Mouse (Mus musculus): ENCODE results near the gene Cept1.

Gene Cept1

GRCm38 (mm10) chr3:106494417-106494950, 53.1 kb downstream of the Cept1 start:
- DNase-seq: no peak

GRCm38 (mm10) chr3:106493882-106494281, 53.7 kb downstream of the Cept1 start:
- no peak for DNase-seq

GRCm38 (mm10) chr3:106493202-106493601, 54.4 kb downstream of the Cept1 start:
- DNase-seq: no peak

DNA sequence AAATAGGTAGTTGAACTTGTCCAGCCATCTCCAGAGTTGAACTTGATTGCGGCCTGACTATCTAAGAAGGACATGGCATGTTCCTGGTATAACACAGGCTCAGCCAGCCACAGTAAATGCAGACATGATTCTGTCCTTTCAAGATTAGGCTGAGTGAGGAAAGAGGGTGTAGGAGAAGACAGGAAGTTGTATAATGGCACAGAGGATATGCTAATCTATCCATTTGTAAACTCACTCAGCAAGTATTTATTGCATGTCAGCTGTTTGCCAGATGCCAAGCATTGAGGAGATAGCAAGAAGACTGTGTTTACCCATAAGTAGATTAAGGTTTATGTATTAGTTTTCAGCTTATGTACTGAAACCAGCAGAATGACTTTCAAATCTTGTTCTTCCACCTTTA, 54.9 kb downstream of the Cept1 start:
- DNase-seq: no peak

DNA sequence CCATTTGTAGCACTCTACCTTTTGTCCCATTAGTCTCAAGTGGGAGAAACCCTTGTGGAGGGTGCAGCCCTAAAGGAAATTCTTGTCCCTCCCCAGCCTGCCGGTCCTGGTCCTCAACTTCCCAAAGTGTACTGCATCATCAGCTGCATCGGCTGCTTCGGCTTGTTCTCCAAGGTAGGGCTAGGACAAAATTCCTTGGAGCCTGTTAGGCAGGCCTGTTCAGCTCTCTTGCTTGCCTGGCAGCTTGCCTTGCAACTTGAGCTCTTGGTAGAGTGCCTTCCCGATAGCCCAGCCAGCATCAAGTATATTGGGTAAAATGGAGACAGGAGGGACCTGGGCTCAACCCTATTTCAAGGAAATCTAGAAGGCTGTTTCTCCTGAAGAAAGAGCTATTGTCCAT, 57.4 kb downstream of the Cept1 start:
- DNase-seq: no peak

DNA sequence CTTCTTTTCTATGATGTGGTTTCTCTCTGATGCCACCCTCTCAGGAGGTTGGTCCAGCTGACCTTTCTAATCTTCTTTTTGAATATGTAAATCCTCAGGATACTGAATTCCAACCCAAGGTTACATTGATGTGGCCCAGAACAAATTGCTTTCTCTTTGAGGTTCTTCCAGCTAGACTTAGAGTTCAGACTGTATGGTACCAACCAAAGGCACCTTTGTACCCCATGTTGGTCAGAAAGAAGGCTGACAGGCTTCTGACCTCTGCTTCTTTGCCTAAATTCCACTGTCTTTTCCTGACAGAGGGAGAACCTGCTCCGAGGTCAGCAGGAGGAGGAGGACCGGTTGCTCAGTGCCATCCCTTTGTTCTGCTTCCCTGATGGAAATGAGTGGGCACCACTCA, 60.1 kb downstream of the Cept1 start:
- DNase-seq: no peak

- no peak for DNase-seq
Observed at GRCm38 (mm10) chr3:106485810-106486209, 61.8 kb downstream of the Cept1 start.

DNA sequence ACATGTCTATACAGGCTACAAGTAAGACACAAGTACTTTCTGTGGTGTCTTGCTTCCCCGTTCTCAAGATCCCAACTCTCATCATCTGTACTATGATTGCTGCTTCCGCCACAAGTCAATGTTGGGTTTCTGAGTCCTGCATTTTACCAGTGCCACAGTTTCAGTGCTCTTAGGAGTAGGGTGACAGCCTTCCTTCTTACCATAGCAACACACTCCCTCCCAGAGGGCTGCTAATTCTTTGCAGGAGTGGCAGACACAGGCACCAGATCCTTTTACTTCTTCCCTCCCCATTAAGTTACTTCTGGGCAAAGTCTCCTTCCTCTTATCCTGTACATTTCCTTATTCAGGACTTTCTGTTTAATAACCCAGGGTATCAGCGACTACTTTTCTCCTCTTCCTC, 62.7 kb downstream of the Cept1 start:
- no peak for DNase-seq

- DNase-seq: no peak
Observed at GRCm38 (mm10) chr3:106483796-106484405, 63.7 kb downstream of the Cept1 start.

DNA sequence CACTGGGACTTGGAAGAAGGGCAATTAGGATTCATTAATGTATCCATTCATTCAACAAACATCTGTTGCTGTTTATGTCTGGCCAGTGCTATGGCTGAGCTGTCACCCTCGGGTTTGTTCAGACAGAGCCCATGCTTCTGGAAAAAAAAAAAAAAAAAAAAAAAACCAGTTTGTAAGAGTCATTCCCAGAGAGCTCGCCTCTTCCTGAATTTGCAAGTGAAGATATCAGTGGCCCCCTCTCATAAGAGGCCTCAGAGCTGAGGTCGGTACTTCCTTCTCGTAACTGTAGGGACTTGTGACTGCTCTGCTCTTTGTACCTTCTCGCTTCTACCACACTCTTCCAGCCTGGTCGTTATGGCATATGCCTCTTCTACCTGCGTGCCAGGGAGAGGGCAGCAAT, 64.3 kb downstream of the Cept1 start:
- DNase-seq: no peak

GRCm38 (mm10) chr3:106482281-106483081, 65.1 kb downstream of the Cept1 start, which contains the start of gene Dennd2d:
Dennd2d (plus strand) TSS chr3:106482405.
- no peak for DNase-seq

DNA sequence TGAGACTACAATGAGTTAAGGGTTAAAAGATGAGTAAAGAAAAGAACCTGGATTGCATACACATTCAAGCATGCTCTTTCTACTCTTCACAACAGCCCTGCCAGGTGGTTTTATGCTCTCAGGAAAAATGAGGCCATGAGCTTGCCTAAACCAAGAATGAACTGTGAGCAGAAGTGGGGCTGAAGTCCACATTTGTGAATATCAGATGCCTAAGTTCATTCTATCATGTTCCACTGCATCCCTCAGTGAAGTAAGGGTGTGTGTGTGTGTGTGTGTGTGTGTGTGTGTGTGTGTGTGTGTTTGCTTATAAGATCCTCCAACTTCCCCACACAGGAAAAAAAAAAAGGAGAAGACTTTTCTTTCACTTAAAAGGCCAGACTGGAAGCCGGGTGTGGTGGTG, 70.7 kb downstream of the Cept1 start:
- no peak for DNase-seq

DNA sequence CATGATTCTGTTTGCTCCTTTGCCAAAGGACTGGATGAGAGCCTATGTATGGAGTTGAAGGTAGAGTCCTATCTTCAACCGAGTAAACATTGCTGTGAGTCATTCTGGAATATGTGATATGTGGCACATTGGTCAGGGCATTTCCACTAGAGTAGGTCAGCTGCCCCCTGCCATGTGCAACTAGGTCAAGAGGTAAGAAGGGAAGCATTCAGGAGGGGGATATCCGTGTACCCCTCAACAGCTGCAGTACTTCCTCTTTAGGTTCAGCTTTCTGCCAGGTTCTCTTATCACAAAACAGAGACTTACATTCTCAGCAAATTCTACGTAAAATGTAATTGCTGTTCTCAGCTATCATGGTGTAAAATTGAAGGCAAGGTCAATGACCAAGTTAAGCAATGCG, 73.4 kb downstream of the Cept1 start:
- DNase-seq: no peak

DNA sequence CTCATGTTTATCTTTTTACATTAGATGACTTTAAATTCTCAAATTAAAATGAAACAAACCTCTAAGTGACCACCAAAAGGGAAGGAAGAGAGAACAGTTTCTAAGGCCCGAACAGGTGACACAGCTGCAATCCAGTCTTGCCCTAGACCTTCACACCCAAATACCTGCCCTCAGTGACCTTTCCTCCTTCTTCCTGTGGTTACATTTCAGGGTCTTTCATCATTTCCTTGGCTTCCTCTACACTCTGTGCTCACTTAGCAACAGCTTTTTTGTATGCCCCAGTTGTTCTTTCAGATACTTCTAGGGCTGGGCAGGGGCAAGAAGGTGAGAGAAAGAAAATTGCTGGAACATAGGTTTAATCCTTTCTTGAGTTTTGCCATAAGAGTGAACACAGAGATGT, 82.9 kb downstream of the Cept1 start:
- no peak for DNase-seq

DNA sequence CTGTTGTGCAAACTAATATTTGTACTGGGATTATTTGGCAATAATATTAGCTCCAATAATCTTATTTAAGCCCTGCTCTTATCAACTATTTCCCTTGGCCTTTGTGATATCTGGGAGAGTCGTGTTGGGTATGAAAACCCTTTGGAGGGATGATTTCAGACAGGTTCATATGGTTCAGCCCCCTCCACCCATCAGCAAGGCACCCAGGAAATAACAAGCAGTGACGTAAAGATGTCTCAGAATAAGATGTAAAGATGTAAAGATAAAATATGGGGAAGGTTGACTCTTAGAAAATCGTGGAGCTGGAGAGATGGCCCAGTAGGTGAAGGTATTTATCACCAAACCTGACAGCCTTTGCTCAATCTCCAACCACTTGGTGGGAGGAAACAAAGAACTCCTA, 85.1 kb downstream of the Cept1 start:
- DNase-seq: no peak

DNA sequence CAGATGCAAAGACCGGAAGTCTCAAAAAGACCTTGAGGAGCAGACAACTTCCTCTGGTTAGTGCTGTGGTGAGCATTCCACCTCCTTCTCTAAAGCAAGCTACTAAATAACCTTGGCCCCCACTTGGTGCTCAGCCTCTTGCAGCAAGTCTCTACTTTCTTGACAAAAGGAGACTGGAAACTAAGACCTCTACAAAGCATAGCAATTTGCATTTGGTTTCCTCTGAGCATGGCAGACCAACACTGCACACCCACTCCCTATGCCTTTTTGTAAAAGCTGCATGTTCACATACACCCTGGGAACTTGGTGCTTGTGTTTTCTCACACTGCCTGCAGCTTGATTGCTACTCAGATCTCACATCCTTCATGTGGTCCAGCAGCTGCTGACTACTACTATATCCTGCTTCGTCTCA, 85.5 kb downstream of the Cept1 start:
- DNase-seq: no peak

DNA sequence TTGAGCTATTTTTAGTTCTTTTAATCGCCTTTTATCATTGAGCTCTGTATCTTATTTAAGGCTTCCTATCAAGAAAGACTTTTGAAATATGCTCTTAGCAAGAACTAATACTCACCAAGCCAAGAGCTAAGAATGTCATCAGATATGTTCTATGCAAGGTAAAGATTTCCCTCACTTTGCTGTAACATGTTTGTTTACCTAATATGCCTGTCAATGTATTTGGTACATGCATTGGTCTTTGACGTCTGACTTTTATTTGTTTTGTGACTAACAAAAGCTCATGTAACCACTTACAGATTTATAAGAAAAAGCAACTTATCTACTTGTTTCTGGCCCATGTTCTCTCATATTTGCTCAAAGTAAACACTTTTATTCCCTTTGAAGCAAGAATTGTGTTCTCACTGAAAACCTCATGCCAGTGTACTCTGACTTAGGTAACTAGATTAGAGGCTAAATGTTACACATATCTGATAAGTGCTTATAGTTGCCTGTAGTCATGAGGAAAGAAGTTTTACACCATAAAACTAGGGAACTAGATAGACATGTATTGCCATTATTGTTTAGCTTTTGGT, 90.2 kb downstream of the Cept1 start:
- DNase-seq: no peak

DNA sequence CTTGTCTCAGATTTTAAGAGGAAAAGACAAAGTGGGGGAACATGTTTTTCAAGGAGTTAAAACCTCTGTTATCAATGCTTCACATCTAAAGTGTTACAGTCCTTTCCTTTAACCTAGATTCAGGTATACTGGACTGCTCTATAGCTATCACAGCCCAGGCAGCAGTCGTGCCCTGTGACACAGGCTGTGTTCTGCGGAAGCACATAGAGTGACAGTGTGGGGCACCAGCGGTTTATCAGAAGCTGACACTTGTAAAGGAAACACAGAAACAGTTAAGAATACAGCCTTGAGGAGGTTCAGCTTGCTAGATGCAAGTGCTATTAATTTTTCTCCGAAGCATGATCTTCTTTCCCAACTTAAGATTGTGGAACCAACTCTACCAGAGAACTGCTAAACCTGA, 95.0 kb downstream of the Cept1 start:
- DNase-seq: no peak

Measured in cerebellum, adult 18-20 months (tissue).